Mouse (Mus musculus): ENCODE results near the gene Abca12. TPM values are rescaled to one million over a fixed set of nuclear protein-coding genes. Genes with fewer than 3 reads are reported as not detected.

Gene Abca12
- polyA plus RNA-seq, 1 experiment from 2014 or later: not detected

DNA sequence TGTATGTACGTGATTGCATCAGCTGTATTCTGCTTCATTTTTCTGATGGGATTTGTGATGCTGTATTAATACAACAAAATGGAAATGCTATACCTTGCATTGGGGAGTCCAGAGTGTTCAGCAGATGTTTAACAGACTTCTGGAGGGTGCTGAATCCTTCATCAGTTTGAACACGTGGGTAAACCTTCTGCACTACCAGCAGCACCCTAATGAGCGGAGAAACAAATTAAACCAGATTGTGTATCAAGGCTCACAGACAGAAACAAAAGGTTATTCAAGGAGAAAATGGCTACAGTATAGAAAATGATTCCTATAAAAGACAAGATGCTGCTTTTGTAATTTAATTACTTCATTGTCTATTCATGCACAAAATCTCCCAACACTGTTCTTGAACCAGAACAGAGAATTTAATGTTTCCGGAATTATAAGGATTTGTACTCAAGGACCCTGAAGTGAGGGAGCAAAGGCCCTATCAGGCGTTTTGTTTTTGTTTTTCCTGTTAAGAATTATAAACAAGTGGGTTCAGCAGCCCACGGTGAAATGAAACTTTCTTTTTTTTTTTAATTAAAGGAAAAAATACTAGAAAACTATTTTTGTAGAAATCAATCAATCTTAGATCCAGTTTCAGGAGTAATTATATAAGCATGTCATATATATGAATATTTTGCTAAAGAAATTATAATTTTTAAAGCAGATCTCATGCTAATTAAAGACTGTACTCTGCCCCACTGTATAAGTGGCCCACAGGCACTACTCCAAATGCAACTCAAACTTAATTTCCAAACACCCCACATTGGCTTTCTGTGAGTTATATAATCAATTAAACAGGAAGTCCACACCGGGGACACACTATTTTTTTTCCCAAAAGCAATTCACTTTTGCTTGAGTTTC, 73.1 kb downstream of the Abca12 start:
- WGBS (ENCODE audit: insufficient replicate concordance): 69% methylated on average over 7 of the region's 7 CpGs
- no peak overlapping the region for H3K4me2 ChIP-seq (ENCODE audit: low read depth, low read length)
- ATAC-seq (no peak), DNase-seq (no peak)
- H3K36me3 ChIP-seq (replicated peaks; ENCODE audit: insufficient read depth, low read length): no peaks in the 10 kb centered on the region
- H3K9ac ChIP-seq (replicated peaks): no peak overlapping the region
- H3K27me3 ChIP-seq (ENCODE audit: insufficient read depth, low read length): no peaks in the 10 kb centered on the region
- H3K9me3 ChIP-seq (ENCODE audit: low read length): no peaks in the 10 kb centered on the region
- H3K4me1 ChIP-seq (ENCODE audit: insufficient read depth): no peaks in the 10 kb centered on the region
- no peak overlapping the region for H3K27ac ChIP-seq (ENCODE audit: low read depth)
- TF ChIP-seq CTCF (IDR thresholded peaks at IDR 0.05; ENCODE audit: low read depth) (no peak), EP300 (IDR thresholded peaks at IDR 0.05; ENCODE audit: low read depth) (no peak)
- H3K4me3 ChIP-seq (ENCODE audit: low read depth, low read length): no peak overlapping the region

DNA sequence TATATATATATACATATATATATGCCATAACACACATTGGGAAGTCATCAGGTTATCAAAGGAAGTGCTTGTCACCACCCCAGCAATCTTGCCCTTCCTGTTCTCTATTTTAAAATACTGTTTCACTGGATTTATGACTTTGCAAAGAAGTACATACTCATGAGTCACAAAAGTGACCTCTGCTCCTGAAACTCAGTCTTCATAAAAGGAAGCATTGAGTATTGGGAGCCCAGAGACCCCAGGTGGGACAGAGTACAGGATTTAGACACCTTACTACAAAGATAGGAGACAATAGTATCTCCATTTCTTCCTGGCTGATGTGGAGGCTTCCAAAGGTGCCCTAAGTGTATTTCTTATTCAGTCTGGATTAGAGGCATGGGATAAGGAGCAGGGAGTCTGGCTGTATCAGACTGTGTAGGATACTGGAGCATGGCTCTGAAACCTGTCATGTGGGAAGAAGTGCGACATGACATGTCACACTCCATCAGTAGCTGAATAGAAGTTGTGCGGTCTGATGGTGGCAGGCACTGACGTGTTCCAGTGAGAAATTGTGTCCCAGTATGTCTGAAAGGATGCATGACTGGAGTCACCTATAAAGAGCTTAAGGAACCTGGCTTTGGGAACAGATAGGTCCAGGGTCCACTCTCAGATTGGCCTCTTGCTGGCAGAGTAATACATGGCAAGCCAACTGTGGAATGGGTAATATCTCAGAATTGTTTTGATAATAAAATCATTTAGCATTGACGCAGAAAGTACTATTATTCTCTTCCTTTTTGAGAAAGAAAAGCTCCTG, 76.0 kb downstream of the Abca12 start:
- no peaks in the 10 kb centered on the region for H3K36me3 ChIP-seq (replicated peaks; ENCODE audit: insufficient read depth, low read length)
- no peaks in the 10 kb centered on the region for H3K9me3 ChIP-seq (ENCODE audit: low read length)
- no peak overlapping the region for H3K4me2 ChIP-seq (ENCODE audit: low read depth, low read length)
- no peak overlapping the region for H3K9ac ChIP-seq (replicated peaks)
- no peak overlapping the region for H3K27ac ChIP-seq (ENCODE audit: low read depth)
- no peak for DNase-seq
- 75% methylated on average over 4 of the region's 4 CpGs for WGBS (ENCODE audit: insufficient replicate concordance)
- no peak overlapping the region for H3K4me3 ChIP-seq (ENCODE audit: low read depth, low read length)
- no peaks in the 10 kb centered on the region for H3K4me1 ChIP-seq (ENCODE audit: insufficient read depth)
- no peaks in the 10 kb centered on the region for H3K27me3 ChIP-seq (ENCODE audit: insufficient read depth, low read length)
- TF ChIP-seq EP300 (IDR thresholded peaks at IDR 0.05; ENCODE audit: low read depth) (no peak), CTCF (IDR thresholded peaks at IDR 0.05; ENCODE audit: low read depth) (no peak)
- ATAC-seq: no peak

DNA sequence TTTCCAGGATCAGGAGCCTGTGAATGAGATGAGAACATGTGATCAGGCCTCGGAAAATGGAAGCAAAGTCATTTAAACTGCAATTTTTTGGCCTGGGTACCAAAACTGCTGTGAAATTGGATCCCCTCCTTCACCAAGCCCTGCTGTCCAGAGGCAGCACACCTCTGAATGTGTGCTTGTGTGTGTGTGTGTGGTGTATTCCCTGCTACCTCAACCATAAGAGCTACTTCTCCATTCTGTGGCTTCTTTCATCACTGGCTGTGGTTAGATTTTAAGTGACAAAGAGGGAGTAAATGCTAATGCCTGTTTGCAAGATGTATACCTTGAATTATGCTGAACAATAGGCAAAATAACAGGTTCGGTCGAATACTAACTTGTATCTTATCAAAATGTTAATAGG, 84.4 kb downstream of the Abca12 start:
- no peak for DNase-seq
- ATAC-seq: no peak
- no peaks in the 10 kb centered on the region for H3K27me3 ChIP-seq (ENCODE audit: insufficient read depth, low read length)
- H3K4me3 ChIP-seq (ENCODE audit: low read depth, low read length): no peak overlapping the region
- no peaks in the 10 kb centered on the region for H3K4me1 ChIP-seq (ENCODE audit: insufficient read depth)
- H3K27ac ChIP-seq (ENCODE audit: low read depth): no peak overlapping the region
- no peaks in the 10 kb centered on the region for H3K9me3 ChIP-seq (ENCODE audit: low read length)
- no peak overlapping the region for H3K9ac ChIP-seq (replicated peaks)
- H3K4me2 ChIP-seq (ENCODE audit: low read depth, low read length): no peak overlapping the region
- H3K36me3 ChIP-seq (replicated peaks; ENCODE audit: insufficient read depth, low read length): no peaks in the 10 kb centered on the region
- WGBS (ENCODE audit: insufficient replicate concordance): 72% methylated on average over 3 of the region's 3 CpGs
- no peak for TF ChIP-seq CTCF (IDR thresholded peaks at IDR 0.05; ENCODE audit: low read depth)
- no peak for TF ChIP-seq EP300 (IDR thresholded peaks at IDR 0.05; ENCODE audit: low read depth)

DNA sequence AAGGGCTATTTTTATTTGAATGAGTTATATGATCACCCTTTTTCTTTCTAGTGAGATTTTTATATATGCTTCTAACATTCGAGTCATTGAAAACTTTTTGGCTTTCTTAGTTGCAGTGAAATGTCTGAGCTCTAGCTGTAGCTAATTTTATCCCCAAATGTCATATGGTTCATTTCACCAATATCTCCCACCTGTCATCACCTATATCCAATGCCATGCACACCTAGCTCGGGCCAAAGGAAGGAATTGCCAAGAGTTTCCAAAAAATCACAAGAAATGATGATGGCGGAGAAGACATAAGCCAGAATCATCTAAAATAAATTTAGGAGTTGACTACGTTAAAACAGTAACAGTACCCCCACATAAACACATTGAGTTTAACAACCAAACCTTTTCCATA, 102.5 kb downstream of the Abca12 start:
- Histone ChIP-seq H3K27ac (ENCODE audit: low read depth) (no peak overlapping the region), H3K9ac (replicated peaks) (no peak overlapping the region), H3K4me1 (ENCODE audit: insufficient read depth) (no peaks in the 10 kb centered on the region), H3K27me3 (ENCODE audit: insufficient read depth, low read length) (no peaks in the 10 kb centered on the region), H3K36me3 (replicated peaks; ENCODE audit: insufficient read depth, low read length) (no peaks in the 10 kb centered on the region), H3K9me3 (ENCODE audit: low read length) (no peaks in the 10 kb centered on the region), H3K4me2 (ENCODE audit: low read depth, low read length) (no peak overlapping the region), H3K4me3 (ENCODE audit: low read depth, low read length) (no peak overlapping the region)
- no peak for ATAC-seq
- 73% methylated on average over 4 of the region's 4 CpGs for WGBS (ENCODE audit: insufficient replicate concordance)
- no peak for DNase-seq
- no peak for TF ChIP-seq EP300 (IDR thresholded peaks at IDR 0.05; ENCODE audit: low read depth)
- no peak for TF ChIP-seq CTCF (IDR thresholded peaks at IDR 0.05; ENCODE audit: low read depth)

DNA sequence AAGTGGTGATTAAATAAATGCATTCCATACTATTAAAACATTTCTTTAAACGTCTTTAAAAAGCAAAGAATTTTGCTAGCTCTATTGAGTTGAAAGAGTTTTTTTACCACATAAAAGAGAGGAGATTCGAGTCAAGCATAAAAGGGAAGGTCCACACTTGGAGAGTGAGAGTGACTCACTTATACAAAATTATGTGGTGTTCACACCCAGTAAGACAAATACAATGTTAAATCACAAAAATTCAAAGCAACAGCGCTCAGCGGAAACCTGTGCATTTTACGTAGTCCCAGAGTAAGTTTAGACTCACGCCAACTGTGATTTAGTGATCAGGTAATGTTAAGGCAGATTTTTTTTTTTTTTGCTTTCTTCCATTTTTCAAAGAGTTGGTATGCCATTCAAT, 104.1 kb downstream of the Abca12 start:
- no peak overlapping the region for H3K27ac ChIP-seq (ENCODE audit: low read depth)
- no peaks in the 10 kb centered on the region for H3K36me3 ChIP-seq (replicated peaks; ENCODE audit: insufficient read depth, low read length)
- H3K4me1 ChIP-seq (ENCODE audit: insufficient read depth): no peaks in the 10 kb centered on the region
- no peak for TF ChIP-seq CTCF (IDR thresholded peaks at IDR 0.05; ENCODE audit: low read depth)
- no peak for TF ChIP-seq EP300 (IDR thresholded peaks at IDR 0.05; ENCODE audit: low read depth)
- no peak overlapping the region for H3K9ac ChIP-seq (replicated peaks)
- WGBS (ENCODE audit: insufficient replicate concordance): 78% methylated on average over 6 of the region's 6 CpGs
- H3K4me3 ChIP-seq (ENCODE audit: low read depth, low read length): no peak overlapping the region
- no peak overlapping the region for H3K4me2 ChIP-seq (ENCODE audit: low read depth, low read length)
- no peak for DNase-seq
- no peak for ATAC-seq
- H3K9me3 ChIP-seq (ENCODE audit: low read length): no peaks in the 10 kb centered on the region
- no peaks in the 10 kb centered on the region for H3K27me3 ChIP-seq (ENCODE audit: insufficient read depth, low read length)

DNA sequence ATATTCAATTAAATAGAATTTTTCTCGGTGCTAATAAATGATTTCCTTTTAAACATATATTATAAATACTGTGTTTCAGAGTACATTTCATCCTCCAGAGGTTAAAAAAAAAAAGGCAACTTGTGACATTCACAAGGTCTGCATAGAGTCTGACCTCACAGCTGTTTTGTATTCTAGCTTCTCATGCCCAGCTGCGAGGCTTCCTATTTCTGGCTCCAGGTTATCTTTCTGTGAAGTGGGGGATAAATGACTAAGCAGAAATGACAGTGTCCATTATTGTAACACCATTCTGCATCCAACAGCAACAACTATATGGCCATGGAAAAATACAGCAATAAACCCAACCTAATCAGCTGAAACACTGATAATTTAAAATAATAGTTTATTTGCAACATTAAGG, 107.3 kb downstream of the Abca12 start:
- no peak overlapping the region for H3K27ac ChIP-seq (ENCODE audit: low read depth)
- WGBS (ENCODE audit: insufficient replicate concordance): 51% methylated on average over 2 of the region's 2 CpGs
- ATAC-seq: no peak
- no peaks in the 10 kb centered on the region for H3K36me3 ChIP-seq (replicated peaks; ENCODE audit: insufficient read depth, low read length)
- H3K4me1 ChIP-seq (ENCODE audit: insufficient read depth): no peaks in the 10 kb centered on the region
- TF ChIP-seq CTCF (IDR thresholded peaks at IDR 0.05; ENCODE audit: low read depth) (no peak), EP300 (IDR thresholded peaks at IDR 0.05; ENCODE audit: low read depth) (no peak)
- DNase-seq: no peak
- H3K9me3 ChIP-seq (ENCODE audit: low read length): no peaks in the 10 kb centered on the region
- H3K4me3 ChIP-seq (ENCODE audit: low read depth, low read length): no peak overlapping the region
- no peak overlapping the region for H3K9ac ChIP-seq (replicated peaks)
- no peak overlapping the region for H3K4me2 ChIP-seq (ENCODE audit: low read depth, low read length)
- H3K27me3 ChIP-seq (ENCODE audit: insufficient read depth, low read length): no peaks in the 10 kb centered on the region
